16 mouse cellular contexts compared by ENCODE assay signal in genomic region chr15:86477471-86477992, GRCm38 (mm10).
DNase-seq lines count a peak whose midpoint lies in the region; ATAC-seq and TF ChIP-seq lines count a peak whose summit lies in the region.
"Had no signal": no experiment of that assay in that cellular context is flagged by ENCODE, and none has a peak within 500 bp of the region (broad histone marks: within the 10 kb centered on the region; RNA-seq: fewer than 3 reads in every experiment).

No protein-coding gene starts in this region.

- H3K36me3 ChIP-seq in forebrain, postnatal 0 days (ENCODE audit: insufficient read depth) = no peaks in the 10 kb centered on the region
- H3K36me3 ChIP-seq: embryonic facial prominence, embryonic 13.5 days; liver, embryonic 12.5 days; midbrain, embryonic 15.5 days; stomach, embryonic 15.5 days had no signal

- H3K9ac ChIP-seq in forebrain, postnatal 0 days = no peak overlapping the region
- H3K9ac ChIP-seq: embryonic facial prominence, embryonic 13.5 days; liver, embryonic 12.5 days; midbrain, embryonic 15.5 days; stomach, embryonic 15.5 days had no signal

- H3K4me1 ChIP-seq in forebrain, postnatal 0 days (ENCODE audit: insufficient read depth) = no peaks in the 10 kb centered on the region
- H3K4me1 ChIP-seq: stomach, embryonic 15.5 days had no signal

- DNase-seq in layer of hippocampus, adult 2 months (ENCODE audit: low spot score in 2 of 2) = no peak
- DNase-seq in layer of hippocampus, postnatal 10 days (ENCODE audit: low spot score in 2 of 2) = no peak
- DNase-seq in forebrain, postnatal 0 days = no peak
- DNase-seq in kidney, postnatal 14 days = peak; percentile 21
- no peak for DNase-seq in T-cell, adult 2 months (ENCODE audit: low spot score)
- DNase-seq in B cell, adult 2 months = no peak
- no peak for DNase-seq in urinary bladder, postnatal 4 days (ENCODE audit: low spot score in 2 of 2)
- DNase-seq: cerebellum, adult 8-10 months; lung, postnatal 10 days; right cerebral cortex, postnatal 4 days; thymus, postnatal 4 days had no signal

- peak overlapping the region; percentile 28; the same call in 1 of the 2 replicates for H3K27ac ChIP-seq in layer of hippocampus, adult 2 months
- no peak overlapping the region for H3K27ac ChIP-seq in forebrain, postnatal 0 days (ENCODE audit: low read depth, low read length)
- H3K27ac ChIP-seq: embryonic facial prominence, embryonic 13.5 days; liver, embryonic 12.5 days; midbrain, embryonic 15.5 days; stomach, embryonic 15.5 days had no signal

- H3K4me3 ChIP-seq in layer of hippocampus, adult 2 months = no peak overlapping the region
- H3K4me3 ChIP-seq in forebrain, postnatal 0 days (ENCODE audit: low read depth, low read length) = no peak overlapping the region
- H3K4me3 ChIP-seq: embryonic facial prominence, embryonic 13.5 days; liver, embryonic 12.5 days; midbrain, embryonic 15.5 days; stomach, embryonic 15.5 days had no signal

- no peak for TF ChIP-seq CTCF in layer of hippocampus, adult 2 months (conservative IDR thresholded peaks at IDR 0.05)
- no peak for TF ChIP-seq CTCF in forebrain, postnatal 0 days (IDR thresholded peaks at IDR 0.05; ENCODE audit: low read depth)

- no peaks in the 10 kb centered on the region for H3K9me3 ChIP-seq in forebrain, postnatal 0 days (ENCODE audit: low read length)
- H3K9me3 ChIP-seq: embryonic facial prominence, embryonic 13.5 days; liver, embryonic 12.5 days; midbrain, embryonic 15.5 days; stomach, embryonic 15.5 days had no signal

- H3K4me2 ChIP-seq in forebrain, postnatal 0 days (ENCODE audit: low read depth) = no peak overlapping the region
- H3K4me2 ChIP-seq: embryonic facial prominence, embryonic 13.5 days; heart, embryonic 11.5 days; liver, embryonic 12.5 days; midbrain, embryonic 15.5 days; stomach, embryonic 15.5 days had no signal

- peak; percentile 25; the same call in 1 of the 2 replicates for ATAC-seq in forebrain, postnatal 0 days
- ATAC-seq: liver, embryonic 12.5 days; midbrain, embryonic 15.5 days had no signal

- no peaks in the 10 kb centered on the region for H3K27me3 ChIP-seq in forebrain, postnatal 0 days (ENCODE audit: insufficient read depth, low read length)
- H3K27me3 ChIP-seq: embryonic facial prominence, embryonic 13.5 days; liver, embryonic 12.5 days; midbrain, embryonic 15.5 days; stomach, embryonic 15.5 days had no signal
